Mouse (Mus musculus) kidney, embryonic 15.5 days (tissue): ENCODE data around the gene Unc119. TPM values are rescaled to one million over a fixed set of nuclear protein-coding genes. Genes with fewer than 3 reads are reported as not detected.

ENCODE experiments used
- ATAC-seq: fragments of 200-750 bp; cut with Nextera tagmentation; replicated peaks from 2 replicates; pipeline ENCODE4 v1.8.0; 2017; ENCODE audit warnings: moderate TSS enrichment; ENCODE audit not compliant: low FRiP score
- H3K27ac ChIP-seq: fragments of 300-500 bp; sonication (generic); 2 replicates; pipeline ENCODE4 v1.5.1; 2015; ENCODE audit warnings: mild to moderate bottlenecking, inconsistent platforms
- H3K27me3 ChIP-seq: fragments of 300-500 bp; sonication (generic); 2 replicates; pipeline ENCODE4 v1.6.1; 2015; ENCODE audit warnings: inconsistent platforms
- H3K36me3 ChIP-seq: fragments of 300-500 bp; sonication (generic); 2 replicates; pipeline ENCODE4 v1.6.1; 2015; ENCODE audit warnings: inconsistent platforms
- H3K4me1 ChIP-seq: fragments of 300-500 bp; sonication (generic); 2 replicates; pipeline ENCODE4 v1.6.1; 2015; ENCODE audit warnings: inconsistent platforms
- H3K4me2 ChIP-seq: fragments of 300-500 bp; sonication (generic); 2 replicates; pipeline ENCODE4 v1.6.1; 2015; ENCODE audit warnings: moderate library complexity, mild to moderate bottlenecking, inconsistent platforms
- H3K4me3 ChIP-seq: fragments of 300-500 bp; sonication (generic); replicated peaks from 2 replicates; pipeline ENCODE4 v1.5.1; 2015; ENCODE audit warnings: mild to moderate bottlenecking, inconsistent platforms
- H3K9ac ChIP-seq: fragments of 300-500 bp; sonication (generic); 2 replicates; pipeline ENCODE4 v1.6.1; 2015; ENCODE audit warnings: mild to moderate bottlenecking, inconsistent platforms
- H3K9me3 ChIP-seq: fragments of 300-500 bp; sonication (generic); replicated peaks from 2 replicates; pipeline ENCODE4 v1.6.1; 2016; ENCODE audit warnings: inconsistent platforms
- WGBS: fragments of 180-500 bp; shearing (Covaris S2); methylation state at CpG from one replicate; pipeline ENCODE4 v1.1.7; 2015; ENCODE audit warnings: mixed read lengths; 5-methylcytosine and 5-hydroxymethylcytosine counted together
- polyA plus RNA-seq: library from polyadenylated mRNA; unstranded; fragments of >200 nt; fragmentation: Nextera tagmentation; extraction: Ambion mirVana; gene quantifications from 2 replicates; pipeline ENCODE4 v1.2.1, GENCODE M21; 2015

Gene Unc119
- polyA plus RNA-seq, 1 experiment from 2014 or later: 44.9 TPM

DNA sequence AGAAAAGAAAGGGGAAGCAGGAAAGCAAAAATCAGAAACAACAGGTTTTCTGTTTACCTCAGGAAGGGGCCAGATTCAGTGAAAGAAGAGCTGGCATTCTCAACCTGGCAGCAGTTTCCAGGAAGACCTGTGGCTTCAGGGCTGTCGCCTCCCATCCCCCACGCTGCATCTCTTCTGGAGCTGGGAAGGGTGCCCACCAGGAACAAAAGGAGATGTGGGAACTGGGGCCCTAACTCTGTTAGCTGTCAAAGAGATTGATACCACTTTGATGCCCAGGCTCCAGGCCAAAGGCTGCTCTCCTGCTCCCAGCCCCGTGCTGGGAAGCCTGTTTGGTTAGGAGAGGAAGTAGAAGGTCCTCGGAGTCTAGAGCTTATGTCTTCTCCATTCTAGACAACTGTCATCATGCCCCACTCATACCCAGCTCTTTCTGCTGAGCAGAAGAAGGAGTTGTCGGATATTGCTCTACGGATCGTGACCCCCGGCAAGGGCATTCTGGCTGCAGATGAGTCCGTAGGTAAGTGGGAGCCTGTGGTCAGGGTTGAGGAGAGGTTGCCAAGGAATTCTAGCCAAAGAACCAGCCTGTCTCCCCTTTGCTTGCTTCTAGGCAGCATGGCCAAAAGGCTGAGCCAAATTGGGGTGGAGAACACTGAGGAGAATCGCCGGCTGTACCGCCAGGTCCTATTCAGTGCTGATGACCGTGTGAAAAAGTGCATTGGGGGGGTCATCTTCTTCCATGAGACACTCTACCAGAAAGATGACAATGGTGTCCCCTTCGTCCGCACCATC lies 19.1 kb upstream of the Unc119 start:
- H3K9me3 ChIP-seq: no peaks in the 10 kb centered on the region
- 87% methylated on average over 15 of the region's 15 CpGs for WGBS
- H3K36me3 ChIP-seq: peaks cover 30% of the 10 kb centered on the region
- H3K9ac ChIP-seq: 0 out of 2 replicates have a peak overlapping the region, but pooled peaks have one; percentile 2
- no peak overlapping the region for H3K4me2 ChIP-seq
- no peak overlapping the region for H3K27ac ChIP-seq
- ATAC-seq: no peak
- no peaks in the 10 kb centered on the region for H3K27me3 ChIP-seq
- no peak overlapping the region for H3K4me3 ChIP-seq
- H3K4me1 ChIP-seq: peaks cover 23% of the 10 kb centered on the region

- peaks cover 25% of the 10 kb centered on the region for H3K4me1 ChIP-seq
- no peak overlapping the region for H3K4me2 ChIP-seq
- H3K9me3 ChIP-seq: no peaks in the 10 kb centered on the region
- H3K4me3 ChIP-seq: no peak overlapping the region
- H3K36me3 ChIP-seq: peaks cover 23% of the 10 kb centered on the region
- no peak overlapping the region for H3K9ac ChIP-seq
- WGBS: 97% methylated on average over 12 of the region's 12 CpGs
- no peak for ATAC-seq
- H3K27me3 ChIP-seq: no peaks in the 10 kb centered on the region
- no peak overlapping the region for H3K27ac ChIP-seq
Measured at GRCm38 (mm10) chr11:78324965-78325364, 18.3 kb upstream of the Unc119 start.

DNA sequence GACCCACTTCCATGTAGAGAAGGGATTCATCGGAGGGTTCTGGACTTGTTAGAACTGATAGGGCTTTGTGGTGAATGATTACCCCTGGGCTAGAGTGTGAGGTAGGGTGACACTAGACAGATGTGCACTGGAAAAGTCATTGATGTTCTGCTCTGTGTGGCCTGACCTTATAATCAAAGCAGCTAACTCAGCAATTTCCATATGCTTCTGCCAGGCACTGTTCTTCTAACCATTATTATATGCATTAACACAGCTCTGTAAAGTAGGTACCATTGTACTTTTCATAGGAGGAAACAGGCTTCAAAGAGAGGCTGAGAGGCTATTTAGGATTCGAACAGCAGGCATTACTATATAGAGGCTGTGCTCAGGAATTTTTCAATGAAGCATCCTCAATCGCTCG lies 16.1 kb upstream of the Unc119 start:
- H3K4me1 ChIP-seq: peaks cover 21% of the 10 kb centered on the region
- 91% methylated on average over 4 of the region's 4 CpGs for WGBS

GRCm38 (mm10) chr11:78327634-78328511 lies 15.4 kb upstream of the Unc119 start, which contains the start of gene Pigs:
Pigs (plus strand) TSS chr11:78328415.
- H3K4me3 ChIP-seq: peak within 1 kb of the TSS; percentile 87
- H3K27me3 ChIP-seq: no peaks in the 10 kb centered on the region
- peak within 1 kb of the TSS; percentile 82 for H3K4me2 ChIP-seq
- 12% methylated on average over 37 of the region's 37 CpGs for WGBS
- peak within 1 kb of the TSS; percentile 76 for H3K27ac ChIP-seq
- H3K36me3 ChIP-seq: peaks cover 12% of the 10 kb centered on the region
- no peaks in the 10 kb centered on the region for H3K9me3 ChIP-seq
- ATAC-seq: peak; percentile 96
- H3K9ac ChIP-seq: peak within 1 kb of the TSS; percentile 81
- H3K4me1 ChIP-seq: peaks cover 14% of the 10 kb centered on the region

More for the DNA sequence above, 16.1 kb upstream of the Unc119 start:
- Histone ChIP-seq H3K36me3 (peaks cover 6% of the 10 kb centered on the region; the same call in 1 of the 2 replicates), H3K9me3 (no peaks in the 10 kb centered on the region), H3K27me3 (no peaks in the 10 kb centered on the region), H3K4me3 (no peak overlapping the region), H3K27ac (no peak overlapping the region), H3K4me2 (no peak overlapping the region), H3K9ac (no peak overlapping the region)
- ATAC-seq: no peak

GRCm38 (mm10) chr11:78328512-78329056 lies 14.7 kb upstream of the Unc119 start:
- Histone ChIP-seq H3K4me3 (peak overlapping the region; percentile 87), H3K4me1 (peaks cover 8% of the 10 kb centered on the region), H3K27me3 (no peaks in the 10 kb centered on the region), H3K36me3 (peaks cover 18% of the 10 kb centered on the region), H3K9ac (peak overlapping the region; percentile 81), H3K9me3 (no peaks in the 10 kb centered on the region), H3K4me2 (peak overlapping the region; percentile 82), H3K27ac (0 out of 2 replicates have a peak overlapping the region, but pooled peaks have one; percentile 33)
- ATAC-seq: peak; percentile 74
- under 1% methylated on average over 41 of the region's 41 CpGs for WGBS

DNA sequence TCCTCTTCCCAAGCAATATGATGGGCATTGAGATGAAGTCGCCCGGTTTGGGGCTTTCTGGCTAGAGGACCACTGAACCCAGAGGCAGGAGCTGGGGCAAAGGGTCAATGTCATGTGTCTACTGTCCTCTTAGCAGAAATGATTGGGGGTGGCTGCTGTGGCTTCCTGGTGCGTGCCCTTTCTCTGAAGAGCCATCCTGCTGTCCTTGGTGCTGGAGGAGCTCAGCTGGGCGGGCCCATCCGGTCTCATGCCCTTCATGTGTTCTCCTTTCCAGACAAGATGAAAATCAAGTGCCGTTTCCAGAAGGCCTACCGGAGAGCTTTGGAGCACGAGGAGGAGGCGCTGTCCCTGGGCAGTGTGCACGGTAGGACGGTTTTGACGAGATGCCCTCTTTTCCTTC lies 10.6 kb upstream of the Unc119 start:
- Histone ChIP-seq H3K27ac (no peak overlapping the region), H3K36me3 (peaks cover 57% of the 10 kb centered on the region), H3K9ac (no peak overlapping the region), H3K4me3 (no peak overlapping the region), H3K27me3 (no peaks in the 10 kb centered on the region), H3K4me2 (no peak overlapping the region), H3K9me3 (no peaks in the 10 kb centered on the region), H3K4me1 (peaks cover 8% of the 10 kb centered on the region)
- ATAC-seq: no peak
- WGBS: 89% methylated on average over 12 of the region's 12 CpGs

DNA sequence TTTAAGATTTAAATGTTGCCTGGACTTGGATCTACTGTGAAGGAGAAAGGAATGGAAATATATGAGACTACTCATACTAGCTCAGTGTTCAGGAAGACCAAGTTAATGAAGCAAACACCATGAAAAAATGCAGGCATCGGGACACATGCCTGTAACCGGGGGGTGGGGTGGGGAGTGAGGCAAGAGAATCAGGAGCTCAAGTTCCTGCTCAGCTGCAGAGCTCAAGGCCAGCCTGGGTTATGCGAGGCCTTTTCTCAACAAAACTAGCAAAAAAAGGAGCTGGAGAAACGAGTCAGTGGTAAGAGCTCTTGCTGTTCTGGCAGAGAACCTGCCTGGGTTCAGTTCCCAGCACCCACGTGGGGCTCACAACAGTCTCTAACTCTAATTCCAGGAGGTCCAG lies 9.3 kb upstream of the Unc119 start:
- ATAC-seq: no peak
- no peak overlapping the region for H3K27ac ChIP-seq

GRCm38 (mm10) chr11:78337040-78337439 lies 6.2 kb upstream of the Unc119 start:
- no peaks in the 10 kb centered on the region for H3K9me3 ChIP-seq
- ATAC-seq: no peak
- WGBS: 94% methylated on average over 8 of the region's 8 CpGs
- H3K27me3 ChIP-seq: no peaks in the 10 kb centered on the region
- no peak overlapping the region for H3K9ac ChIP-seq
- H3K4me2 ChIP-seq: no peak overlapping the region
- no peaks in the 10 kb centered on the region for H3K4me1 ChIP-seq
- peaks cover 84% of the 10 kb centered on the region for H3K36me3 ChIP-seq
- H3K4me3 ChIP-seq: no peak overlapping the region
- H3K27ac ChIP-seq: no peak overlapping the region

More for the DNA sequence above, 9.3 kb upstream of the Unc119 start:
- no peak overlapping the region for H3K4me2 ChIP-seq
- H3K36me3 ChIP-seq: peaks cover 66% of the 10 kb centered on the region
- peaks cover 4% of the 10 kb centered on the region for H3K4me1 ChIP-seq
- no peaks in the 10 kb centered on the region for H3K27me3 ChIP-seq
- no peaks in the 10 kb centered on the region for H3K9me3 ChIP-seq
- H3K9ac ChIP-seq: no peak overlapping the region
- 82% methylated on average over 5 of the region's 5 CpGs for WGBS
- no peak overlapping the region for H3K4me3 ChIP-seq

- WGBS: 74% methylated on average over 12 of the region's 12 CpGs
- no peaks in the 10 kb centered on the region for H3K27me3 ChIP-seq
- ATAC-seq: no peak
- no peaks in the 10 kb centered on the region for H3K9me3 ChIP-seq
- H3K4me1 ChIP-seq: peaks cover 35% of the 10 kb centered on the region
- peaks cover 40% of the 10 kb centered on the region for H3K36me3 ChIP-seq
- no peak overlapping the region for H3K4me3 ChIP-seq
- H3K27ac ChIP-seq: no peak overlapping the region
- no peak overlapping the region for H3K4me2 ChIP-seq
- no peak overlapping the region for H3K9ac ChIP-seq
Measured at GRCm38 (mm10) chr11:78341702-78342101, 1.6 kb upstream of the Unc119 start.

GRCm38 (mm10) chr11:78344328-78344889 lies 1.1 kb downstream of the Unc119 start:
- Histone ChIP-seq H3K36me3 (peaks cover 28% of the 10 kb centered on the region), H3K9me3 (no peaks in the 10 kb centered on the region), H3K9ac (peak overlapping the region; percentile 88; the same call in 1 of the 2 replicates), H3K4me2 (peak overlapping the region; percentile 96), H3K4me3 (peak overlapping the region; percentile 96), H3K27ac (peak overlapping the region; percentile 88), H3K27me3 (no peaks in the 10 kb centered on the region), H3K4me1 (peaks cover 38% of the 10 kb centered on the region)
- 73% methylated on average over 6 of the region's 6 CpGs for WGBS
- ATAC-seq: no peak

GRCm38 (mm10) chr11:78344890-78345715 lies 1.8 kb downstream of the Unc119 start:
- Histone ChIP-seq H3K4me3 (peak overlapping the region; percentile 96; the same call in 1 of the 2 replicates), H3K27me3 (no peaks in the 10 kb centered on the region), H3K9me3 (no peaks in the 10 kb centered on the region), H3K4me1 (peaks cover 38% of the 10 kb centered on the region), H3K27ac (peak overlapping the region; percentile 34), H3K4me2 (peak overlapping the region; percentile 96), H3K9ac (0 out of 2 replicates have a peak overlapping the region, but pooled peaks have one; percentile 9), H3K36me3 (peaks cover 22% of the 10 kb centered on the region)
- no peak for ATAC-seq
- 49% methylated on average over 8 of the region's 8 CpGs for WGBS
